Mouse (Mus musculus): ENCODE measurements around the gene Gm4565. TPM values are rescaled to one million over a fixed set of nuclear protein-coding genes. Genes with fewer than 3 reads are reported as not detected.
"Not testable (repeated sequence)": the region's sequence is repeated elsewhere in the genome, so short reads cannot be mapped to it uniquely, and the experiment has no call there.

Gene Gm4565
- not detected in 2 replicates for total RNA-seq (2021)
- long read RNA-seq, result 0 reads

- not testable (repeated sequence) for DNase-seq
These were observed at the start of gene Gm4565 for GRCm38 (mm10) chr7:22588027-22588426. Gene Gm4565 (minus strand): TSS chr7:22588127.

- DNase-seq, result not testable (repeated sequence)
These were observed 22.7 kb downstream of the Gm4565 start, which contains the start of gene Gm4201 for GRCm38 (mm10) chr7:22565243-22565642. Gene Gm4201 (minus strand): TSS chr7:22565343.

GRCm38 (mm10) chr7:22534787-22535186 is 53.1 kb downstream of the Gm4565 start, which contains the start of gene Gm8677:
Gene Gm8677 (minus strand): TSS chr7:22534887.
- not testable (repeated sequence) for DNase-seq

Other genes with a start within 250 kb of the Gm4565 start
- gene Gm8660, start 217.1 kb downstream of the Gm4565 start, total RNA-seq (2021), result not detected in 2 replicates
- not detected in 2 replicates for gene Vmn1r148, start 174.5 kb downstream of the Gm4565 start, total RNA-seq (2021)
- gene Vmn1r149, start 149.9 kb downstream of the Gm4565 start, total RNA-seq (2021), result not detected in 2 replicates
- gene Gm10665, start 124.1 kb downstream of the Gm4565 start, total RNA-seq (2021), result not detected in 2 replicates
- gene Vmn1r151, start 88.4 kb downstream of the Gm4565 start, total RNA-seq (2021), result not detected in 2 replicates
- gene Vmn1r152, start 65.2 kb downstream of the Gm4565 start, total RNA-seq (2021), result not detected in 2 replicates
- gene Gm8677, start 53.2 kb downstream of the Gm4565 start, total RNA-seq (2021), result not detected in 2 replicates
- not detected in 2 replicates for gene Gm4201, start 22.8 kb downstream of the Gm4565 start, total RNA-seq (2021)
- not detected in 2 replicates for gene Vmn1r155, start 69.9 kb upstream of the Gm4565 start, total RNA-seq (2021)
- not detected in 2 replicates for gene Gm8693, start 104.2 kb upstream of the Gm4565 start, total RNA-seq (2021)
- not detected in 2 replicates for gene Gm4567, start 131.6 kb upstream of the Gm4565 start, total RNA-seq (2021)
- not detected in 2 replicates for gene Vmn1r157, start 173.6 kb upstream of the Gm4565 start, total RNA-seq (2021)
- gene Vmn1r158, start 202.7 kb upstream of the Gm4565 start, total RNA-seq (2021), result not detected in 2 replicates

Data from adrenal gland, postnatal 25 days (tissue).